Mouse (Mus musculus) left cerebral cortex, postnatal 4 days (tissue): ENCODE results near the gene Terb1. TPM values are rescaled to one million over a fixed set of nuclear protein-coding genes. Genes with fewer than 3 reads are reported as not detected.

ENCODE experiments used
- DNase-seq: peaks from one replicate; pipeline ENCODE4 v3.0.0-alpha.2; 2022
- intact Hi-C: fragments of 180-260 bp; cut with DNase I; formaldehyde crosslinking; loops from one replicate; pipeline ENCODE4 v1.15.1; 2025
- total RNA-seq, 2 experiments: library from RNA; stranded (reverse); gene quantifications; 2 replicates each; pipeline ENCODE4 v1.2.3; 2021

Gene Terb1
- total RNA-seq, 2 experiments from 2014 or later = 0.74 to 0.94 TPM

- DNase-seq = no peak
- intact Hi-C loops = no loop called here
These were observed 42.2 kb downstream of the Terb1 start for GRCm38 (mm10) chr8:104467463-104467862.

- DNase-seq = no peak
- intact Hi-C loops = no loop called here
These were observed 57.5 kb downstream of the Terb1 start for GRCm38 (mm10) chr8:104452177-104452576.

- DNase-seq = no peak
- intact Hi-C loops = no loop called here
These were observed 60.9 kb downstream of the Terb1 start for GRCm38 (mm10) chr8:104448796-104449195.

GRCm38 (mm10) chr8:104446016-104446415 is 63.7 kb downstream of the Terb1 start:
- intact Hi-C loops = no loop called here
- no peak for DNase-seq

GRCm38 (mm10) chr8:104445248-104445647 is 64.5 kb downstream of the Terb1 start:
- no peak for DNase-seq
- intact Hi-C loops = no loop called here

- intact Hi-C loops = loop anchor here (5.0 kb wide), 1 partner anchor 101 kb away; no protein-coding TSS in a partner anchor
- no peak for DNase-seq
These were observed 66.5 kb downstream of the Terb1 start for GRCm38 (mm10) chr8:104443125-104443679.

GRCm38 (mm10) chr8:104442299-104443124 is 67.2 kb downstream of the Terb1 start, which contains the start of gene Dync1li2:
TSS of gene Dync1li2 (minus strand) at chr8:104443047.
- intact Hi-C loops = loop anchor here (5.0 kb wide), 1 partner anchor 100 kb away; no protein-coding TSS in a partner anchor
- peak; percentile 94 for DNase-seq

- intact Hi-C loops = loop anchor here (5.0 kb wide), 1 partner anchor 99 kb away; no protein-coding TSS in a partner anchor
- DNase-seq = no peak
These were observed 68.1 kb downstream of the Terb1 start for GRCm38 (mm10) chr8:104441613-104442012.

- intact Hi-C loops = loop anchor here (10.0 kb wide), 1 partner anchor 85 kb away; no protein-coding TSS in a partner anchor
- no peak for DNase-seq
These were observed 70.2 kb downstream of the Terb1 start for GRCm38 (mm10) chr8:104439461-104439860.

GRCm38 (mm10) chr8:104437494-104438135 is 72.1 kb downstream of the Terb1 start:
- intact Hi-C loops = loop anchor here (10.0 kb wide), 1 partner anchor 87 kb away; no protein-coding TSS in a partner anchor
- no peak for DNase-seq

- no peak for DNase-seq
- intact Hi-C loops = loop anchor here (10.0 kb wide), 1 partner anchor 88 kb away; no protein-coding TSS in a partner anchor
These were observed 73.1 kb downstream of the Terb1 start for GRCm38 (mm10) chr8:104436591-104436990.

GRCm38 (mm10) chr8:104436038-104436437 is 73.7 kb downstream of the Terb1 start:
- DNase-seq = peak; percentile 100
- intact Hi-C loops = loop anchor here (10.0 kb wide), 1 partner anchor 89 kb away; no protein-coding TSS in a partner anchor

GRCm38 (mm10) chr8:104434826-104435354 is 74.8 kb downstream of the Terb1 start:
- DNase-seq = no peak
- intact Hi-C loops = loop anchor here (10.0 kb wide), 1 partner anchor 90 kb away; no protein-coding TSS in a partner anchor

GRCm38 (mm10) chr8:104434275-104434674 is 75.4 kb downstream of the Terb1 start:
- peak; percentile 42 for DNase-seq
- intact Hi-C loops = loop anchor here (10.0 kb wide), 1 partner anchor 91 kb away; no protein-coding TSS in a partner anchor

- no peak for DNase-seq
- intact Hi-C loops = loop anchor here (10.0 kb wide), 1 partner anchor 91 kb away; no protein-coding TSS in a partner anchor
These were observed 76.4 kb downstream of the Terb1 start for GRCm38 (mm10) chr8:104433191-104433842.

- DNase-seq = no peak
- intact Hi-C loops = loop anchor here (10.0 kb wide), 1 partner anchor 92 kb away; no protein-coding TSS in a partner anchor
These were observed 77.1 kb downstream of the Terb1 start for GRCm38 (mm10) chr8:104432656-104433055.

GRCm38 (mm10) chr8:104430230-104430629 is 79.5 kb downstream of the Terb1 start:
- no peak for DNase-seq
- intact Hi-C loops = loop anchor here (10.0 kb wide), 1 partner anchor 95 kb away; no protein-coding TSS in a partner anchor

- intact Hi-C loops = no loop called here
- no peak for DNase-seq
These were observed 82.0 kb downstream of the Terb1 start for GRCm38 (mm10) chr8:104427703-104428102.

- no peak for DNase-seq
- intact Hi-C loops = no loop called here
These were observed 87.4 kb downstream of the Terb1 start for GRCm38 (mm10) chr8:104422313-104422712.

GRCm38 (mm10) chr8:104416022-104416421 is 93.7 kb downstream of the Terb1 start:
- DNase-seq = no peak
- intact Hi-C loops = no loop called here
